Mouse (Mus musculus): ENCODE data around the gene Flt4.
"Not testable (repeated sequence)": the region's sequence is repeated elsewhere in the genome, so short reads cannot be mapped to it uniquely, and the experiment has no call there.

Gene Flt4

GRCm38 (mm10) chr11:49608938-49609867 is at the start of gene Flt4:
Gene Flt4, plus strand, starts transcription at chr11:49609263.
- not testable (repeated sequence) for DNase-seq (ENCODE audit: low read depth, low spot score)

GRCm38 (mm10) chr11:49575054-49575453 is 34.0 kb upstream of the Flt4 start:
- DNase-seq (ENCODE audit: low read depth, low spot score) = not testable (repeated sequence)

- DNase-seq (ENCODE audit: low read depth, low spot score) = not testable (repeated sequence)
Measured at GRCm38 (mm10) chr11:49580452-49580851, 28.6 kb upstream of the Flt4 start.

DNA sequence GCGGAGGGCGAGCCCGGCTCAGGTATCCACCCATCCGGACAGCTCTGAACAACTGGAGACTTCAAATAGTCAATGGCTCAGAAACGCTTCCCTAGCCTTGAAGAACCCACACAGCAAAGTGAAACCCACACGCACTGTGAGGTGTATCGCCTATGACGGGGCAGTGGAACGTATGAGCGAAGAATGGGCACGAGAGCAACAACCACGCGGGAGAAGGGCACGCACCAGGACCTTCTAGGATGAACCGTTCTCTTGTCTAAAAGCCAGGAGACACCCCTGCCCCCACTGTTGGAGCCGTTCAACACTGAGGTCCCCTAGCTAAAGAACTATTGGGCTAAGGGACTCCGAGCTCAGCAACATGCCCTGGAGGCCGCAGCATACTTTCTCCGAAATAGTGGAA is 18.9 kb upstream of the Flt4 start:
- no peak for DNase-seq (ENCODE audit: low read depth, low spot score)

DNA sequence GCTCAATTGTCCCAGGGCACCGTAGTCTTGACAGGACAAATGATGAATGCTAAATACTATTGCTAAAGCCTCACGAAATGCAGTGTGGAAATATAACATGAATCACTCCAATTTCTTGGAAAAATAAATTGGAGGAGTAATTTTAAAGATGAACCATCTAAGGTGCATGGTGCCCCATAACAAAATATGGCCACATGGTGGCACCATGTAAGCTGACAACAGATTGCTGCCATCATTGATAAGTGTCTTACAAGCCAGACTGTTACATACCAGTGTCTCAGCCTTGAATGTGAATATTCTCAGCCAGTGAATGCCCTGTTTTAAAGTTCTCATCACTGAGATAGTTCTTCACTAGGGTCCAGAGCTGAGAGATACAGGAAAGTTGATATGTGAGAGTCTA is 11.9 kb upstream of the Flt4 start:
- DNase-seq (ENCODE audit: low read depth, low spot score) = not testable (repeated sequence)

- DNase-seq (ENCODE audit: low read depth, low spot score) = not testable (repeated sequence)
Measured at GRCm38 (mm10) chr11:49608306-49608705, 757 bp upstream of the Flt4 start.

DNA sequence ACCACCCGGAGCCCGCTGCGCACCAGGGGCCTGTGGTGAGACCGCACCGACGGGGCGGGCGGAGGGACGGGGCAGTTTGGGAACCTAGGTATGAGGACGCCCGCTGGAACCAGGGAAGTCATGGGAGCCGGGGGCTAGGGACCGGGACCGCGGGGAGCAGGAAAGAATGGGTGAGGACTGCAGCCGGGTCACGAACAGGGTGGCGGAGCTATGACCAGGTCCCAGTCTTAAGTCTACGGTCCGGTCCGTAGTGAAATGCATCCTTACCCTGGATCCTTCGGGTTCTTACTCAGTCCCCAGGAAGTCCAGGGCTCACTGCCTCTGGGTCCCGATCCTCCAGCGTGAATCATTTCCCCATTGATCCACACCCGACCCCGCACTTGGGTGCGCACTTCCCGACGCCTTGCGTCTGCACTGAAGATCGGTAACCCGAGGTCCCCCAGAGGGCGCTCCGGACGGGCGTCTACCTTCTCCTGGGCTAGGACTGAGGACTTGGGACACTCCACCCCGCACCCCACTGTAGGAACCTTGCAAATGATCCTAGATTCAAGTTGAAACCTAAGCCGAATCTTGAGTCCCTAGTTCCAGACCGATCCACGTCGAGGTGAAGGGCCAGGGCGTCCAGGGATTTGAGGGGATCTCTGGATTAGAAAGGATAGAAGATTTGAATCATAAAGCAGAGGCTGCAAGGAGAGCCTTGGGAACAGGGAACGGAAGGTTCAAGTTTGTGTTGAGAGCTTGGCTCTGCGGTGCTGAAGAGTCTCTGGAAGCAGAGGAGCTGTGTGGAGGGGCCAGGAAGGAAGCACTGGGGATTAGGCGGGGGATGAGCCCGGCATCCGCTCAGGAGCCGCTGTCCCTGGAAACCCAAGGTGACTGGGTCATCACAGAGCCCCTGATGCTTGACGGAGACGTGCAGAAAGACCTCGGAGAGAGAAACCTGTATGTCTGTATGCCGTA is 1.1 kb downstream of the Flt4 start:
- DNase-seq (ENCODE audit: low read depth, low spot score) = not testable (repeated sequence)

DNA sequence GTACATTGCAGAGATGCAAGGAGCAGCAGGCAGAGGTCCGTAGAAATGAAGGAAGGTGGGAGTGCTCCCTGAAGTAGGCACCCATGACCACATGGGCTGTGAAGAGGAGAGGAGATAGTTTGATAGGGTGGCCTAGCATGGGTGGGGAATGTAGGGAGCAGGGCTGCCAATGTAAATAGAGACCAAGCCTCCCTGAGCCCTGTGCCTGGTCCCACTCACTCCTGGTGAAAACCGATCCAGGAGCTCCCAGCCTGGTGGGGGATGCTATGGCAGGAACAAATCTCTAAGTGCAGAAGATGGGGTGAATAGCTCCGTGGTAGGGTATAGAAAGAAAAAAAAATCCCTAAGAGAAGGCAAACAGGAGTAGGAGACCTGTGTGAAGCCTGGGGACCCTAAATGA is 2.3 kb downstream of the Flt4 start:
- not testable (repeated sequence) for DNase-seq (ENCODE audit: low read depth, low spot score)

DNA sequence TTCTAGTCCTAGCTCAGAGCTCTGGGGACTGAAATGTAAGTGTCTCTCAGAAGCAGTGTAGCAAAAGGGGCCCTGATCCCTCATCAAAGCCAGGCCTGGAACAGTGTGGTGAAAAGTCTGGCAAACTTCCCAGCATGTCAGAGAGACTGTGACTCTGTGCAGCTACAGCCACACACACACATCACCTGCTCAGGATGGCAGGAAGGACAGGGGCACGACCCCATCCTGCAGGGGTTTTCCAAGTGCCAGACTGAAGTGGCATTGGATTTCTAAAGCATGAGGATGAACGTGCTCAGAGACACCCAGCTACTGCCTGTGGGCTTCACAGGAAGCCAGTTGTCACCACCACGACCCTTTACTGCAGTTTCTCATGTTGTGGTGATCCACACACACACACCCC is 3.1 kb downstream of the Flt4 start:
- DNase-seq (ENCODE audit: low read depth, low spot score) = no peak

- DNase-seq (ENCODE audit: low read depth, low spot score) = no peak
Measured at GRCm38 (mm10) chr11:49613349-49613748, 4.3 kb downstream of the Flt4 start.

DNA sequence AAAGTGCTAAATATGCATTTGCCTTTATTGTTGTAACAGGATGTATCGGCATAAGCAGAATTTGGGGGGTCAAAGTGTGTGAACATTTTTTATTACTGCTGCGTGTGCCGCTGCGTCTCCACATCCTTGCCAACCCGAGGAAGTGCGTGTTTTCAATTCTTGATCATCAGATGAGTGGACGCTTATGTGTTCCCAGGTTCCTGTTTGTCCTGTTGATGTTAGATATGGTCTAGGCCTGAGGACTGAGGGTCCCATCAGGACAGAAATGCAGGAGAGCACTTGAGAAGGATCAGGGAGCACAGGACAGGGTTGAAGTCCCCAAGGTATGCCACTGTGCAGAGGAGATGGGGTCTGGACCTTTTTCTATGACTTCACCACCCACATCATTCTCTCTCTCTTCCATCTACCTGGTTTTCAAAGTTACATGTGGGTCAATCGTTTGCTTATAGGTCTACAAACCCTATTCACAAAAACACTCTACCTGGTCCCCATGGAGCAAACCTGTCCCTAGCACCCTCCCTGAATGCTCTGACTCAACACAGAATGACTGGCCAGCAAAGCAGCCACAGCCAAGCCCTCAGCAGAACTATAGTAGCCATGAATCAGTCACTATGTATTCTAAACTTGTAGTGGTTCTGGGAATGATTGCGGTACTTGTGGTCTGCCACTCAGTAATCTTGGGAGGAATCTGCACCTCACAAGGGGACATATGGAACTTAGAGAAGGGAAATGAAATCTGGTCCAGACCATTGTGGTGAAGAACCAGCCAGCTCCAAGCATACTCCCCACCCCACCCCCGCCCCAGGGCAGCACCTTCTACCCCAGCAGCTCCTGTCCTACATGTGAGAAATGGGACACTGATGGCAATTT is 7.0 kb downstream of the Flt4 start:
- DNase-seq (ENCODE audit: low read depth, low spot score) = no peak

DNA sequence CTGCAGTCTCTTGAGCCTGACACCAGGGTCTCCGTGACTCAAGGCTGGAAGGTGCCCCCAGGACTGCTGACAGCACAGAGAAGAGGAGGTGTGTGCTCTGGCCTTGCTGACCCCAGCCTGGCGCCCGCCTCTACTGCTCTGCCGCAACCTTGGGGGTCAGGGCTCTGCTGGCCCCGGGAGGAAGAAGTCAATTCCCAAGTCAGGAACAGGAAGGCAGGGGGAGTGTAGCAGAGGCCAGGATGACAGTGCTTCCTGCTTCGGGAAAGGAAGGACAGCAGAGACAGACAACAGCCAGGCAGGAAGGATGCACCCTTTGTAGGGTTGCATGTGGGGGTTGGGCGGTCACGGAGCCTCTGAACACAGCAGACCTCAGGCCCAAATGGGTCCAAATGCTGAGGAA is 9.4 kb downstream of the Flt4 start:
- DNase-seq (ENCODE audit: low read depth, low spot score) = no peak

GRCm38 (mm10) chr11:49621953-49622352 is 12.9 kb downstream of the Flt4 start:
- DNase-seq (ENCODE audit: low read depth, low spot score) = no peak

DNA sequence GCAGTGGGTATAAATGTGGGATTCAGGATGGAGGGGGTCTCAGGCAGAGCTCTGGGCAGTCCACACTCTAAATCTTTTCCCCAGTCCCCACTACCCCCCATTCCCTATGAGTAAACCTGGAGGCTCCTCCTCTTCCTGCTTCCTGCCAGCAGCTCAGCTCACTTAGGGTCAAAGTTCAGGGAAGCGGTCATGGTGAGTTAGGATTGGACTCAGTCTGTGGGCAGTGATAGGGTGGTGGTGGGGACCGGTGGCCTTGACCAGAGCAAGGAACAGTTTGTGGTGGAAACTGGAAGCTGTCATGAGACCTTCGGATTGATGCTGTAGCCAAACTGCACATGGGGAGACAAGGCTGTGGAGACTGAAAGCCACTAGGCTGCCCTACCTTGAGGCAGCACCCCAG is 15.1 kb downstream of the Flt4 start:
- DNase-seq (ENCODE audit: low read depth, low spot score) = no peak

- no peak for DNase-seq (ENCODE audit: low read depth, low spot score)
Measured at GRCm38 (mm10) chr11:49625863-49626262, 16.8 kb downstream of the Flt4 start.

DNA sequence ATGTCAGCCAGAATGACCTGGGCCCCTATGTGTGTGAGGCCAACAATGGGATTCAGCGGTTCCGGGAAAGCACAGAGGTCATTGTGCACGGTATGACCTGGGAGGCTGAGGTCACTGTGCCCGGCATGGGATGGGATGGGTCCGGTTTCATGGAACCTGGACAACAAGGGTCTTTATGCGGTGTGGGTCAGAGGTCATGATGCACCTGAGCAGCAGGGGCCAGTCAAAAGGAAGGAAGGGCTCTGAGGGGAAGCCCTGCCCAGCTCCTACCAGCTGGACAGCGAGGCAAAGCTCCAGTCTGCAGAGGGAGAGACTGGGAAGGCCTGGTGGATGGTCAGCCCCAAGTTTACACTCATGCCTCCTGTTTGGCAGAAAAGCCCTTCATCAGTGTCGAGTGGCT is 17.7 kb downstream of the Flt4 start:
- no peak for DNase-seq (ENCODE audit: low read depth, low spot score)

- no peak for DNase-seq (ENCODE audit: low read depth, low spot score)
Measured at GRCm38 (mm10) chr11:49631154-49631553, 22.1 kb downstream of the Flt4 start.

- DNase-seq (ENCODE audit: low read depth, low spot score) = no peak
Measured at GRCm38 (mm10) chr11:49632256-49632655, 23.2 kb downstream of the Flt4 start.

DNA sequence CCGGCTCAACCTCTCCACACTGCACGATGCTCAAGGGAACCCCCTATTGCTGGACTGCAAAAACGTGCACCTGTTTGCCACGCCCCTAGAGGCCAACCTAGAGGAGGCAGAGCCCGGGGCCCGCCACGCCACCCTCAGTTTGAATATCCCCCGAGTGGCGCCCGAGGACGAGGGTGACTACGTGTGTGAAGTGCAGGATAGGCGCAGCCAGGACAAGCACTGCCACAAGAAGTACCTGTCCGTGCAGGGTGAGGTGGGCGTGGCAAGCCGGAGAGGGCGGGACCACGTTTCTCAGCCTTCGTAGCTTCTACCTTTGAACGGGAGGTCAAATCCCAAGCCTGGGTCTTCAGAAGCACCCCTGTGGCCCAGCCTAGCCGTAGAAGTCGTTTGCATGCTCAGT is 25.0 kb downstream of the Flt4 start:
- no peak for DNase-seq (ENCODE audit: low read depth, low spot score)

- no peak for DNase-seq (ENCODE audit: low read depth, low spot score)
Measured at GRCm38 (mm10) chr11:49635671-49636070, 26.6 kb downstream of the Flt4 start.

- DNase-seq (ENCODE audit: low read depth, low spot score) = no peak
Measured at GRCm38 (mm10) chr11:49636449-49636848, 27.4 kb downstream of the Flt4 start.
